Mouse (Mus musculus): ENCODE results near the gene Mob3b.

The Mob3b gene

GRCm38 (mm10) chr4:35156751-35157611 is at the start of gene Mob3b:
Gene Mob3b (minus strand): TSS chr4:35157484.
- peak; percentile 62 to 72 for DNase-seq

GRCm38 (mm10) chr4:35204659-35205058 is 47.4 kb upstream of the Mob3b start:
- no peak for DNase-seq

GRCm38 (mm10) chr4:35203724-35204123 is 46.4 kb upstream of the Mob3b start:
- no peak for DNase-seq

- no peak for DNase-seq
These were observed 44.4 kb upstream of the Mob3b start for GRCm38 (mm10) chr4:35201700-35202099.

GRCm38 (mm10) chr4:35192725-35193124 is 35.4 kb upstream of the Mob3b start:
- no peak for DNase-seq

GRCm38 (mm10) chr4:35189794-35190193 is 32.5 kb upstream of the Mob3b start:
- no peak for DNase-seq

GRCm38 (mm10) chr4:35187617-35188326 is 30.5 kb upstream of the Mob3b start:
- no peak for DNase-seq

GRCm38 (mm10) chr4:35177926-35178645 is 20.8 kb upstream of the Mob3b start:
- no peak for DNase-seq

GRCm38 (mm10) chr4:35175566-35175965 is 18.3 kb upstream of the Mob3b start:
- DNase-seq = no peak

GRCm38 (mm10) chr4:35173551-35173950 is 16.3 kb upstream of the Mob3b start:
- no peak for DNase-seq

GRCm38 (mm10) chr4:35172471-35172870 is 15.2 kb upstream of the Mob3b start:
- no peak for DNase-seq

GRCm38 (mm10) chr4:35169571-35170125 is 12.4 kb upstream of the Mob3b start:
- DNase-seq = no peak

GRCm38 (mm10) chr4:35167855-35168254 is 10.6 kb upstream of the Mob3b start:
- no peak for DNase-seq

GRCm38 (mm10) chr4:35165947-35166346 is 8.7 kb upstream of the Mob3b start:
- DNase-seq = no peak

GRCm38 (mm10) chr4:35165275-35165674 is 8.0 kb upstream of the Mob3b start:
- DNase-seq = no peak

GRCm38 (mm10) chr4:35157815-35158214 is 531 bp upstream of the Mob3b start:
- no peak for DNase-seq

GRCm38 (mm10) chr4:35156149-35156611 is 1.1 kb downstream of the Mob3b start:
- peak; percentile 12 to 15 for DNase-seq

- DNase-seq = no peak
These were observed 2.0 kb downstream of the Mob3b start for GRCm38 (mm10) chr4:35155132-35155922.

- DNase-seq = no peak
These were observed 3.2 kb downstream of the Mob3b start for GRCm38 (mm10) chr4:35154051-35154450.

GRCm38 (mm10) chr4:35151756-35152155 is 5.5 kb downstream of the Mob3b start, which contains the start of gene Ifnk:
Gene Ifnk (plus strand): TSS chr4:35152056.
- no peak for DNase-seq

- no peak for DNase-seq
These were observed 6.6 kb downstream of the Mob3b start for GRCm38 (mm10) chr4:35150706-35151105.

- no peak for DNase-seq
These were observed 9.0 kb downstream of the Mob3b start for GRCm38 (mm10) chr4:35148326-35148725.

Measured in cerebellum, adult 18-20 months (tissue).